Mouse (Mus musculus) lung, adult 2 months (tissue): ENCODE measurements around the gene H2-Eb1. TPM values are rescaled to one million over a fixed set of nuclear protein-coding genes. Genes with fewer than 3 reads are reported as not detected.

Source experiments
- DNase-seq: peaks from one replicate; pipeline ENCODE4 v3.0.0; 2022
- H3K4me1 ChIP-seq: fragments of 200-500 bp; 2 replicates; pipeline ENCODE4 v1.6.1; 2011; ENCODE audit warnings: low read length; ENCODE audit not compliant: control insufficient read depth, insufficient read depth
- H3K4me3 ChIP-seq: fragments of 200-500 bp; replicated peaks from 2 replicates; pipeline ENCODE3; 2011; ENCODE audit warnings: low read depth, mild to moderate bottlenecking, control low read depth, low read length; ENCODE audit errors: extremely low read depth
- CTCF ChIP-seq: fragments of 200-500 bp; IDR thresholded peaks from 2 replicates; pipeline ENCODE4 v1.5.1; 2011; ENCODE audit warnings: mild to moderate bottlenecking, low read length, control low read depth; ENCODE audit not compliant: insufficient read depth
- POLR2A ChIP-seq: fragments of 200-500 bp; IDR thresholded peaks from 2 replicates; pipeline ENCODE4 v1.6.1; 2011; ENCODE audit warnings: low read depth, mild to moderate bottlenecking, control low read depth, low read length, borderline replicate concordance; ENCODE audit errors: extremely low read depth
- WGBS: fragments of 180-500 bp; shearing (Covaris S2); methylation state at CpG from one replicate; pipeline ENCODE4 v1.1.7; 2018; 5-methylcytosine and 5-hydroxymethylcytosine counted together
- polyA plus RNA-seq: library from polyadenylated mRNA; depleted of rRNA; stranded (reverse); fragments of >200 nt; gene quantifications from 2 replicates; pipeline ENCODE4 v1.2.3, GENCODE M21; 2012; rRNA removed

Gene H2-Eb1
- polyA plus RNA-seq, 1 experiment = 256 TPM

- H3K4me1 ChIP-seq = peaks cover 6% of the 10 kb centered on the region; the same call in 1 of the 2 replicates
- whole genome bisulfite sequencing = 43% methylated on average over 1 of the region's 1 CpGs
- TF ChIP-seq POLR2A (no peak), CTCF (no peak)
- no peak for DNase-seq
- H3K4me3 ChIP-seq = no peak overlapping the region
Measured at GRCm38 (mm10) chr17:34354940-34355339, 49.3 kb downstream of the H2-Eb1 start.

GRCm38 (mm10) chr17:34362954-34363546 lies 57.4 kb downstream of the H2-Eb1 start:
- WGBS = 76% methylated on average over 15 of the region's 15 CpGs

GRCm38 (mm10) chr17:34363676-34364310 lies 58.1 kb downstream of the H2-Eb1 start:
- Histone ChIP-seq H3K4me3 (no peak overlapping the region), H3K4me1 (no peaks in the 10 kb centered on the region)
- DNase-seq = no peak
- 61% methylated on average over 3 of the region's 3 CpGs for WGBS
- TF ChIP-seq POLR2A (no peak), CTCF (no peak)

More at GRCm38 (mm10) chr17:34362954-34363546, 57.4 kb downstream of the H2-Eb1 start:
- H3K4me3 ChIP-seq = no peak overlapping the region
- DNase-seq = no peak
- TF ChIP-seq POLR2A (no peak), CTCF (no peak)
- H3K4me1 ChIP-seq = no peaks in the 10 kb centered on the region

GRCm38 (mm10) chr17:34365031-34365430 lies 59.4 kb downstream of the H2-Eb1 start:
- TF ChIP-seq POLR2A = no peak
- no peak for TF ChIP-seq CTCF
- WGBS = 71% methylated on average over 10 of the region's 10 CpGs
- no peak for DNase-seq
- Histone ChIP-seq H3K4me1 (no peaks in the 10 kb centered on the region), H3K4me3 (no peak overlapping the region)

Other genes starting within 250 kb of the H2-Eb1 start
- 14.1 and 19.8 TPM in 2 replicates for gene H2-Oa, start 213.5 kb upstream of the H2-Eb1 start, polyA plus RNA-seq
- gene H2-DMa, start 186.3 kb upstream of the H2-Eb1 start, polyA plus RNA-seq = 109 and 118 TPM in 2 replicates
- gene Brd2, start 183.2 kb upstream of the H2-Eb1 start, polyA plus RNA-seq = 101 and 140 TPM in 2 replicates
- 33.3 and 38.9 TPM in 2 replicates for gene H2-DMb2, start 162.6 kb upstream of the H2-Eb1 start, polyA plus RNA-seq
- 146 and 187 TPM in 2 replicates for gene H2-DMb1, start 152.8 kb upstream of the H2-Eb1 start, polyA plus RNA-seq
- gene Tap1, start 118.3 kb upstream of the H2-Eb1 start, polyA plus RNA-seq = 45.1 and 46.3 TPM in 2 replicates
- 83.8 and 99.1 TPM in 2 replicates for gene Psmb9, start 118.1 kb upstream of the H2-Eb1 start, polyA plus RNA-seq
- gene Psmb8, start 108.1 kb upstream of the H2-Eb1 start, polyA plus RNA-seq = 112 and 130 TPM in 2 replicates
- 68.8 and 70.9 TPM in 2 replicates for gene Tap2, start 102.3 kb upstream of the H2-Eb1 start, polyA plus RNA-seq
- gene H2-Ob, start 67.0 kb upstream of the H2-Eb1 start, polyA plus RNA-seq = 18.8 and 34.6 TPM in 2 replicates
- gene H2-Ab1, start 48.2 kb upstream of the H2-Eb1 start, polyA plus RNA-seq = 1,370 and 1,736 TPM in 2 replicates
- 544 and 571 TPM in 2 replicates for gene H2-Aa, start 18.0 kb upstream of the H2-Eb1 start, polyA plus RNA-seq
- gene H2-Eb2, start 19.8 kb downstream of the H2-Eb1 start, polyA plus RNA-seq = 0.63 and 1.2 TPM in 2 replicates
- 0.37 and 0.78 TPM in 2 replicates for gene Btnl2, start 49.0 kb downstream of the H2-Eb1 start, polyA plus RNA-seq
- gene Btnl1, start 71.3 kb downstream of the H2-Eb1 start, polyA plus RNA-seq = 0.06 and 0.07 TPM in 2 replicates
- gene BC051142, start 93.0 kb downstream of the H2-Eb1 start, polyA plus RNA-seq = 0.49 and 0.75 TPM in 2 replicates
- gene Btnl4, start 171.5 kb downstream of the H2-Eb1 start, polyA plus RNA-seq = 0.08 TPM in 1 of 2 replicates, not detected in the other
- 0.15 TPM in 1 of 2 replicates, not detected in the other for gene Btnl6, start 211.5 kb downstream of the H2-Eb1 start, polyA plus RNA-seq